Mouse (Mus musculus): ENCODE measurements around the gene Slc29a4. TPM values are rescaled to one million over a fixed set of nuclear protein-coding genes. Genes with fewer than 3 reads are reported as not detected.

Gene Slc29a4
- polyA plus RNA-seq, 1 experiment from 2014 or later, result 7.2 TPM

Other genes starting within 250 kb of the Slc29a4 start
- gene Ap5z1, start 228.6 kb upstream of the Slc29a4 start, polyA plus RNA-seq (2015; fragmentation: Nextera tagmentation; extraction: Ambion mirVana), result 8.5 and 9.4 TPM in 2 replicates
- 0.05 and 0.06 TPM in 2 replicates for gene Papolb, start 162.4 kb upstream of the Slc29a4 start, polyA plus RNA-seq (2015; fragmentation: Nextera tagmentation; extraction: Ambion mirVana)
- gene Radil, start 141.4 kb upstream of the Slc29a4 start, polyA plus RNA-seq (2015; fragmentation: Nextera tagmentation; extraction: Ambion mirVana), result 2.0 and 2.3 TPM in 2 replicates
- 3.6 and 4.2 TPM in 2 replicates for gene Mmd2, start 83.7 kb upstream of the Slc29a4 start, polyA plus RNA-seq (2015; fragmentation: Nextera tagmentation; extraction: Ambion mirVana)
- 38.8 and 38.9 TPM in 2 replicates for gene Wipi2, start 64.8 kb upstream of the Slc29a4 start, polyA plus RNA-seq (2015; fragmentation: Nextera tagmentation; extraction: Ambion mirVana)
- 29.5 and 32.4 TPM in 2 replicates for gene Tnrc18, start 125.2 kb downstream of the Slc29a4 start, polyA plus RNA-seq (2015; fragmentation: Nextera tagmentation; extraction: Ambion mirVana)
- gene Fbxl18, start 202.9 kb downstream of the Slc29a4 start, polyA plus RNA-seq (2015; fragmentation: Nextera tagmentation; extraction: Ambion mirVana), result 12.3 and 12.6 TPM in 2 replicates
- gene Actb, start 214.2 kb downstream of the Slc29a4 start, polyA plus RNA-seq (2015; fragmentation: Nextera tagmentation; extraction: Ambion mirVana), result 14,327 and 14,357 TPM in 2 replicates